ENCODE assay signal across 12 mouse cellular contexts in the genomic region with DNA sequence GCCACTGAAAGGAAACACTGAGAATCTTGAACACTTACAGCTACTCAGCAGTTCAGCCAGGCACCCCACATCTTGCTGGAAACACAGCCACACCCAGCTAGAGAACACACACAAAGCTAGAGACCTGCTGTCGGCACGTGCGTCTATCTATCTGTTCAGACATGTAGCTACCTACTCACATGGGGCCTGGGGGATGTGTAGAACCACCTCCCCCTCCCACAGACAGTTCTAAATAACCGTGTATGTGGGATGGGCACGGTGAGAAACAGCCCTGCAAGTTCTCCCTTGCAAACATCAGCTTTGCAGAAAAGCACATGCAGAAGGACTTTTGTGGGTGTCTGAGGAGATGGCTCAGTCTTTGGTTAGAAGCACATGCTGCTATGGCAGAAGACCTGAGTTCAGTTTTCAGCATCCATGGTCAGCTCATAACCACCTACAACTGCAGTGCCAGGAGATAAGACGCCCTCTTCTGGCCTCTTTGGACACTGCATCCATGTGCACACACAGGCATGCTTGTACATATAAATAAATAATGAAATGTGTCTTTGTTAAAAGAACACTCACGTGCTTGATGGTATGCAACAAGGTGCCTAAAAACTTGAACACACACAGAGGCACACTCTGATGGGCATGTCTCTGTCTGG. TPM values are rescaled to one million over a fixed set of nuclear protein-coding genes. Genes with fewer than 3 reads are reported as not detected.
DNase-seq lines count a peak whose midpoint lies in the region; ATAC-seq and TF ChIP-seq lines count a peak whose summit lies in the region.
"Had no signal": no experiment of that assay in that cellular context is flagged by ENCODE, and none has a peak within 500 bp of the region (broad histone marks: within the 10 kb centered on the region; RNA-seq: fewer than 3 reads in every experiment).

No protein-coding gene starts in this region.

- TF ChIP-seq POLR2A in cortical plate, adult 2 months (IDR thresholded peaks at IDR 0.05; ENCODE audit: extremely low read depth, insufficient read depth, low read length): no peak

- no peaks in the 10 kb centered on the region for H3K4me1 ChIP-seq in hindbrain, postnatal 0 days (ENCODE audit: insufficient read depth, low read length)
- H3K4me1 ChIP-seq in hindbrain, embryonic 14.5 days (replicated peaks; ENCODE audit: control insufficient read depth, insufficient read depth, low read length): no peaks in the 10 kb centered on the region
- H3K4me1 ChIP-seq in cortical plate, adult 2 months (ENCODE audit: control insufficient read depth, insufficient read depth, low read length): peaks cover 12% of the 10 kb centered on the region; the same call in 1 of the 2 replicates
- no peaks in the 10 kb centered on the region for H3K4me1 ChIP-seq in stomach, postnatal 0 days (replicated peaks; ENCODE audit: control insufficient read depth, insufficient read depth)

- no peaks in the 10 kb centered on the region for H3K36me3 ChIP-seq in hindbrain, postnatal 0 days (ENCODE audit: insufficient read depth, low read length)
- no peaks in the 10 kb centered on the region for H3K36me3 ChIP-seq in hindbrain, embryonic 14.5 days (replicated peaks; ENCODE audit: control insufficient read depth, insufficient read depth)
- H3K36me3 ChIP-seq in stomach, postnatal 0 days (ENCODE audit: control insufficient read depth, insufficient read depth, low read length): no peaks in the 10 kb centered on the region

- WGBS in hindbrain, postnatal 0 days: 80% methylated on average over 7 of the region's 7 CpGs
- WGBS in hindbrain, embryonic 14.5 days: 84% methylated on average over 7 of the region's 7 CpGs
- WGBS in stomach, postnatal 0 days: 48% methylated on average over 7 of the region's 7 CpGs

- no peak for TF ChIP-seq EP300 in stomach, postnatal 0 days (optimal IDR thresholded peaks at IDR 0.05)

- TF ChIP-seq CTCF in hindbrain, postnatal 0 days (IDR thresholded peaks at IDR 0.05; ENCODE audit: low read depth): peak; percentile 26
- no peak for TF ChIP-seq CTCF in cortical plate, adult 2 months (IDR thresholded peaks at IDR 0.05; ENCODE audit: extremely low read depth, insufficient read depth, low read length)
- peak; percentile 55 for TF ChIP-seq CTCF in stomach, postnatal 0 days (IDR thresholded peaks at IDR 0.05; ENCODE audit: low read depth)

- H3K4me3 ChIP-seq in hindbrain, postnatal 0 days (ENCODE audit: low read length): no peak overlapping the region
- no peak overlapping the region for H3K4me3 ChIP-seq in hindbrain, embryonic 14.5 days (replicated peaks; ENCODE audit: low read length)
- no peak overlapping the region for H3K4me3 ChIP-seq in cortical plate, adult 2 months (ENCODE audit: insufficient read depth, low read length)
- no peak overlapping the region for H3K4me3 ChIP-seq in stomach, postnatal 0 days (ENCODE audit: low read depth, low read length)

- no peak overlapping the region for H3K4me2 ChIP-seq in hindbrain, postnatal 0 days (ENCODE audit: low read depth, low read length)
- H3K4me2 ChIP-seq in hindbrain, embryonic 14.5 days (replicated peaks): no peak overlapping the region
- no peak overlapping the region for H3K4me2 ChIP-seq in stomach, postnatal 0 days (replicated peaks; ENCODE audit: low read depth)

- no peak overlapping the region for H3K27ac ChIP-seq in hindbrain, postnatal 0 days
- no peak overlapping the region for H3K27ac ChIP-seq in hindbrain, embryonic 14.5 days
- peak overlapping the region; percentile 55; the same call in 1 of the 2 replicates for H3K27ac ChIP-seq in cortical plate, adult 2 months (ENCODE audit: insufficient read depth, low read length)
- peak overlapping the region; percentile 5; the same call in 1 of the 2 replicates for H3K27ac ChIP-seq in stomach, postnatal 0 days (replicated peaks)

- ATAC-seq in hindbrain, postnatal 0 days: no peak
- no peak for ATAC-seq in hindbrain, embryonic 14.5 days (ENCODE audit: low FRiP score)
- no peak for ATAC-seq in stomach, postnatal 0 days (ENCODE audit: low FRiP score, low TSS enrichment)

- no peaks in the 10 kb centered on the region for H3K27me3 ChIP-seq in hindbrain, postnatal 0 days (ENCODE audit: insufficient read depth, low read length)
- no peaks in the 10 kb centered on the region for H3K27me3 ChIP-seq in hindbrain, embryonic 14.5 days (ENCODE audit: control insufficient read depth, insufficient read depth, low read length)
- no peaks in the 10 kb centered on the region for H3K27me3 ChIP-seq in stomach, postnatal 0 days (ENCODE audit: control insufficient read depth, insufficient read depth, low read length)

- no peaks in the 10 kb centered on the region for H3K9me3 ChIP-seq in hindbrain, postnatal 0 days (ENCODE audit: low read length)
- no peaks in the 10 kb centered on the region for H3K9me3 ChIP-seq in hindbrain, embryonic 14.5 days (ENCODE audit: control insufficient read depth, low read length)
- H3K9me3 ChIP-seq in stomach, postnatal 0 days (ENCODE audit: control insufficient read depth, low read length): no peaks in the 10 kb centered on the region

- no peak overlapping the region for H3K9ac ChIP-seq in hindbrain, postnatal 0 days (replicated peaks; ENCODE audit: low read length)
- H3K9ac ChIP-seq in hindbrain, embryonic 14.5 days: no peak overlapping the region
- no peak overlapping the region for H3K9ac ChIP-seq in stomach, postnatal 0 days (ENCODE audit: low read length)

- DNase-seq in hindbrain, postnatal 0 days (ENCODE audit: low spot score): no peak
- no peak for DNase-seq in hindbrain, embryonic 14.5 days (ENCODE audit: low spot score)
- DNase-seq in right cerebral cortex, adult 18-20 months: peak; percentile 76
- no peak for DNase-seq in right cerebral cortex, postnatal 14 days
- DNase-seq in stomach, postnatal 0 days (ENCODE audit: low spot score): no peak
- no peak for DNase-seq in ovary, adult 18-20 months (ENCODE audit: low spot score)
- no peak for DNase-seq in embryo, embryonic 11 days
- DNase-seq: gastrocnemius, postnatal 14 days had no signal

RNA-seq across cellular contexts. Expression of a gene that starts 5.3 kb away (rescaled TPM):
- total RNA-seq in hindbrain, postnatal 0 days (2014; rRNA removed): not detected in 2 replicates
- polyA plus RNA-seq in hindbrain, postnatal 0 days (2015; fragmentation: Nextera tagmentation; extraction: Ambion mirVana): not detected in 2 replicates
- not detected in 2 replicates for polyA plus RNA-seq in hindbrain, embryonic 14.5 days (2014; fragmentation: Nextera tagmentation; extraction: Ambion mirVana)
- polyA plus RNA-seq in cortical plate, adult 2 months (2012; rRNA removed): 0.55 and 1.4 TPM in 2 replicates
- 0.05 and 0.10 TPM in 2 replicates for polyA plus RNA-seq in stomach, postnatal 0 days (2015; fragmentation: Nextera tagmentation; extraction: Ambion mirVana)
- polyA plus RNA-seq: intestine, embryonic 14.5 days; limb, embryonic 14.5 days had no signal

RNA-seq across cellular contexts. Expression of a gene that starts 15.5 kb away (rescaled TPM):
- 3.0 and 4.8 TPM in 2 replicates for total RNA-seq in hindbrain, postnatal 0 days (2014; rRNA removed)
- polyA plus RNA-seq in hindbrain, postnatal 0 days (2015; fragmentation: Nextera tagmentation; extraction: Ambion mirVana): 1.3 and 1.4 TPM in 2 replicates
- polyA plus RNA-seq in hindbrain, embryonic 14.5 days (2014; fragmentation: Nextera tagmentation; extraction: Ambion mirVana): 1.6 and 1.9 TPM in 2 replicates
- polyA plus RNA-seq in cortical plate, adult 2 months (2012; rRNA removed): 1.3 and 1.5 TPM in 2 replicates
- polyA plus RNA-seq in stomach, postnatal 0 days (2015; fragmentation: Nextera tagmentation; extraction: Ambion mirVana): 26.8 and 28.8 TPM in 2 replicates
- polyA plus RNA-seq: testis, adult 2 months had no signal

RNA-seq across cellular contexts. Expression of a gene that starts 35.0 kb away (rescaled TPM):
- total RNA-seq in hindbrain, postnatal 0 days (2014; rRNA removed): 423 and 447 TPM in 2 replicates
- 97.9 and 101 TPM in 2 replicates for polyA plus RNA-seq in hindbrain, postnatal 0 days (2015; fragmentation: Nextera tagmentation; extraction: Ambion mirVana)
- 22.7 and 28.3 TPM in 2 replicates for polyA plus RNA-seq in hindbrain, embryonic 14.5 days (2014; fragmentation: Nextera tagmentation; extraction: Ambion mirVana)
- polyA plus RNA-seq in cortical plate, adult 2 months (2012; rRNA removed): 234 and 237 TPM in 2 replicates
- polyA plus RNA-seq in stomach, postnatal 0 days (2015; fragmentation: Nextera tagmentation; extraction: Ambion mirVana): 3.4 and 4.5 TPM in 2 replicates

RNA-seq across cellular contexts. Expression of a gene that starts 47.4 kb away (rescaled TPM):
- 34.5 and 52.3 TPM in 2 replicates for total RNA-seq in hindbrain, postnatal 0 days (2014; rRNA removed)
- polyA plus RNA-seq in hindbrain, postnatal 0 days (2015; fragmentation: Nextera tagmentation; extraction: Ambion mirVana): 27.4 and 29.7 TPM in 2 replicates
- 30.1 and 30.3 TPM in 2 replicates for polyA plus RNA-seq in hindbrain, embryonic 14.5 days (2014; fragmentation: Nextera tagmentation; extraction: Ambion mirVana)
- polyA plus RNA-seq in cortical plate, adult 2 months (2012; rRNA removed): 81.7 and 84.5 TPM in 2 replicates
- 14.1 and 14.4 TPM in 2 replicates for polyA plus RNA-seq in stomach, postnatal 0 days (2015; fragmentation: Nextera tagmentation; extraction: Ambion mirVana)

RNA-seq across cellular contexts. Expression of a gene that starts 60.0 kb away (rescaled TPM):
- total RNA-seq in hindbrain, postnatal 0 days (2014; rRNA removed): 138 and 152 TPM in 2 replicates
- 219 and 222 TPM in 2 replicates for polyA plus RNA-seq in hindbrain, postnatal 0 days (2015; fragmentation: Nextera tagmentation; extraction: Ambion mirVana)
- polyA plus RNA-seq in hindbrain, embryonic 14.5 days (2014; fragmentation: Nextera tagmentation; extraction: Ambion mirVana): 181 and 201 TPM in 2 replicates
- polyA plus RNA-seq in cortical plate, adult 2 months (2012; rRNA removed): 71.7 and 73.4 TPM in 2 replicates
- polyA plus RNA-seq in stomach, postnatal 0 days (2015; fragmentation: Nextera tagmentation; extraction: Ambion mirVana): 13.6 and 15.8 TPM in 2 replicates

Comparison
In these comparisons a context has a peak if more than half of its experiments do, and no peak if none do; other contexts are left out.
1. H3K27ac ChIP-seq: peak in cortical plate, adult 2 months (single experiment) and stomach, postnatal 0 days (single experiment); none in hindbrain, postnatal 0 days (single experiment) and hindbrain, embryonic 14.5 days (single experiment).